Mouse (Mus musculus) hematopoietic stem cell, adult 5-6 weeks (primary cell): ENCODE measurements around the gene Fermt3. TPM values are rescaled to one million over a fixed set of nuclear protein-coding genes. Genes with fewer than 3 reads are reported as not detected.
A peak's percentile ranks its signal among the peaks of the same experiment; 100 is the strongest.
"Not testable (repeated sequence)": the region's sequence is repeated elsewhere in the genome, so short reads cannot be mapped to it uniquely, and the experiment has no call there.

Source experiments
- ATAC-seq, 2 experiments: fragments of 125-278 bp in 1 of 2; replicated peaks in 1 of 2; 2 replicates each; pipeline ENCODE4 v1.8.0; 2016 to 2017; ENCODE audit warnings: inconsistent platforms in 2 of 2, mild to moderate bottlenecking in 2 of 2, moderate number of reproducible peaks in 2 of 2, low read depth in 1 of 2, moderate TSS enrichment in 1 of 2; ENCODE audit not compliant: low FRiP score in 2 of 2, poor library complexity in 2 of 2, severe bottlenecking in 2 of 2, insufficient read depth in 1 of 2, low TSS enrichment in 1 of 2
- total RNA-seq: library from RNA; stranded (forward); fragments of 172-1452, 232-1000 nt; gene quantifications from 2 replicates; pipeline ENCODE4 v1.2.3, GENCODE M21; 2017

Fermt3 gene
- total RNA-seq, 1 experiment from 2014 or later = 220 TPM

GRCm38 (mm10) chr19:6995255-6995991, 23.8 kb downstream of the Fermt3 start:
- no peak for ATAC-seq

GRCm38 (mm10) chr19:6994489-6994888, 24.8 kb downstream of the Fermt3 start:
- ATAC-seq = no peak

GRCm38 (mm10) chr19:6994002-6994401, 25.3 kb downstream of the Fermt3 start:
- no peak for ATAC-seq

GRCm38 (mm10) chr19:6993011-6993770, 26.1 kb downstream of the Fermt3 start:
- ATAC-seq = no peak

- peak; percentile 96 to 97 for ATAC-seq
Observed at GRCm38 (mm10) chr19:6992011-6992858, 27.0 kb downstream of the Fermt3 start, which contains the start of gene Dnajc4. Gene Dnajc4, minus strand, starts transcription at chr19:6992572.

- ATAC-seq = not testable (repeated sequence)
Observed at GRCm38 (mm10) chr19:6991166-6991565, 28.1 kb downstream of the Fermt3 start.

GRCm38 (mm10) chr19:6990712-6991111, 28.6 kb downstream of the Fermt3 start:
- ATAC-seq = no peak

- ATAC-seq = no peak
Observed at GRCm38 (mm10) chr19:6989251-6989650, 30.0 kb downstream of the Fermt3 start.

GRCm38 (mm10) chr19:6987904-6988285, 31.4 kb downstream of the Fermt3 start:
- no peak for ATAC-seq

GRCm38 (mm10) chr19:6987061-6987903, 32.0 kb downstream of the Fermt3 start, which contains the start of gene Vegfb:
Gene Vegfb, minus strand, starts transcription at chr19:6987651.
- ATAC-seq = peak in 1 of 2 experiments; percentile 49; a peak in 2 of 4 replicates

GRCm38 (mm10) chr19:6985951-6986708, 33.1 kb downstream of the Fermt3 start:
- ATAC-seq = no peak; a peak in 1 of 4 replicates

GRCm38 (mm10) chr19:6985300-6985699, 34.0 kb downstream of the Fermt3 start:
- no peak for ATAC-seq

GRCm38 (mm10) chr19:6983621-6984020, 35.6 kb downstream of the Fermt3 start:
- no peak for ATAC-seq

GRCm38 (mm10) chr19:6981465-6981864, 37.8 kb downstream of the Fermt3 start:
- ATAC-seq = no peak

GRCm38 (mm10) chr19:6980381-6981093, 38.7 kb downstream of the Fermt3 start, which contains the start of gene Fkbp2:
Gene Fkbp2, minus strand, starts transcription at chr19:6980501.
- ATAC-seq = peak; percentile 63
